Mouse (Mus musculus) lung, postnatal 14 days (tissue): ENCODE measurements around the gene Tmem63b.

Source experiments
- DNase-seq: peaks from one replicate; pipeline ENCODE4 v3.0.0; 2021

Gene Tmem63b

DNA sequence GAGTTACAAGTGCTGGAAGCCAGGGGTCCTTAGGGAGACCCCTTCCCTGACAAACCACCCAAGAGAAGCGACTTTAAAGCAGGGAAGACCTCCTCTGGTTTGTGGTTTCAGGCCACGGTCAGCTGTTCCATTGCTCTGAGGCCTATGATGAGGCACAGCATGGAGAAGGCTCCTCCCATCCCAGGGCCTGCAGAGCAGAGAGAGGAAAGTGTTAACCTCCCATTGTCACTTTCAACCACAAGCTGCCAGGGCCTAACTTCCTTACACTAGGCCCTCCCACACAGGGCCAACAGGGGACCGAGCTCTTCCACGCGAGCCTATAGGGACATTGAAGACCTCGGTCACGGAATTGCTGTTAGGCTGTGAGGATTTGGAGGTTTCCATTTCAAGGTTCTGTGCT is 16.5 kb upstream of the Tmem63b start:
- no peak for DNase-seq

DNA sequence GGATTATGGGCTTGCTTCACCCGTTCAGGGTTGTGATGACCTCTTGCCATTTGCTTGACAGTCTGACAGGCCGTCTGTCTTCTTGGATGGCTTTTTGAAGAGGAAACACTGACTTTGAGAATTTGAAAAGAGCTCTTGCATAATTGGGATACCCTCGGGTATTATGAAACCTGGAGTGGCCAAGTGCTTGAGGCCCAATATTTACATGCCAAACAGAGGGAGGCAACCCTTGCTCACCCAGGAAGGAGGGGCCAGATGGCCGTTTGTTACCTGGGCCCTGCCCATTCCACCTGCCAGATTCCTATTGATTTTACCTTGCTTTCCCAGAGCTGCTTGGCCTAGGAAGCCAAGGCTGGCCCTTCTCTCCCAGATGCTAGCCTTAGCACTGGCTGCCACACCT is 15.5 kb upstream of the Tmem63b start:
- peak; percentile 52 for DNase-seq

DNA sequence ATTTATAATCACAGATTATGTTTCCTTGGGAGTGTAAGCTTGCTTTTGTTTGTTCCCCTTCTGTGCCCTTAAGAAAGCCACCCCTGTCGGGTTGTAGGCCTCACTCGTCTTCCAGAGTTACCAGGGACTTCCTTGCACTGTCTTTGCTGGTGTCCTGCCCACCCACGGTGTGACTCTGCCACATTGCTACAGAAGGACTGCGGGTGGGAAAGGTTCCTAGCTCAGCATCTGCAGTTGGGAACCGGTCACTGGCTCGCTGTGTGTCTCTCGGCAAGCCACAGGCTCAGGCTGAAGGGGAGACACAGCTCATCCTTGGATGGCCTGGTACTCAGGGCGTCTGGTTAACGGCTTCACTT is 14.5 kb upstream of the Tmem63b start:
- no peak for DNase-seq

DNA sequence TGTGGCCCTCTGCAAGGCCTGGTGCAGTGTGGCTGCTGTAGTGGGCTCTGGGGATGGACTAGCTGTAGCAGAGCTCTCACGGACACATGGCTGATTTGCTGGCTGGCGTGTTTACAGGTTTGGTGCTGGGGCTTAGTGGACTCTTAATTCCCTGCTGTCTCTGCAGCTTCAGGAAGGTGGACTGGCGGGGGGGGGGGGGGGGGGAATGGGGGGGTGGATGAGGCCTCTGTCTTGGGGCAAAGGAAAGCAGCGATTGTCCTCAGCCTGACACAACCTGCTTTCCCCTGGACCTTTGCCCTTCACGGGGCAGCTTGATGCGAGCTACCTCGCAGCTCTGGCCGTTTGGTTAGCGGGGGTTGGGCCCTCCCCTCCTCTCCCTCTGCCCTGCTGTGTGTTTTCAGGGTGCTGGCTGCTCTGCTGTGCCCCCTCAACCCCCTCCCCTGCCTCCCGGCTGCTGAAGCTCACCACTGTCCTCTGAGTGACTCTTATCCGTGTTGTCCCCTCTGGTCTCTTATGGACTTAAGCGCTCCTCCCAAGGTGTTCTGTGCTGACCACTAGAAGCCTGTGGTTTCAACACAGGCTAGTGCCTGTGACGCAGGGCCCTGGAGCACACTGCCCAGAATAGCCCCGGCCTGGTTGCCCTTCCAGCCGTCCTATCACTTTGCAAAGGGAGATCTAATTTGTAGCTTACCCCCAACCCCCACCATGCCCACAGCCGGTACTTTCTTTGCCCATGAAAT is 14.0 kb upstream of the Tmem63b start:
- DNase-seq = peak; percentile 48

DNA sequence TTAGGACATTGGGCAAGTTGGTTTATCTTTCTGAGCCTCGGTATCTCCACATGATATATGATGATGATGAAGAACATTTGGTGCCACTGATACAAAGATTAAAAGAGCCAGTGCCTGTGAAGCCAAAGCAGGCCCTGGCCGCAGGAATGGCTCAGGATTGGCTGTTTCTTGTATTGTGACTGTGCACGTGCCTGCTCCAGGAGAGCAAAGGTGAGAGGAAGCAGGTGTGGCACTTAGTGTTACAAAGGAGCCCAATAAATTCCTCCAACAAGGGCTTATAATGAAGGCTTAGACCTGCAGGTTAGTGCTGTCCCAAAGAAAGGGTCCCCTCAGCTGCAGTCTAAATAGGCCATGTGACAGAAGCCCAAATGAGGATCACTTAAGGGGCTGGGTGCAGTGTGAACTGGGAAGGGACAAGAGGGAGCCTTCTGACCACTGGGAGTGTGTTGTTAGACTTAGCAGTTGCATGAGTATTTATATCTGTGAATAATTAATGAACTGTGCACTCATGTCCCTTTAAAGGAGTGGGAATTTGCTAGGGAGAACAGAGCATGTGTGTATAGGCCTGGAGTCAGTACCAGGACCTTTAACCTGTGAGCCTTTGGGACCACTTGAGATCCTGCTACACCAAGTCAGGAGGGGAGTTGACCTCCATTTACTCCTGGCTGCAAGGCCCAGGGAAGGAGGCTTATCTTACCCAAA is 12.5 kb upstream of the Tmem63b start:
- no peak for DNase-seq

DNA sequence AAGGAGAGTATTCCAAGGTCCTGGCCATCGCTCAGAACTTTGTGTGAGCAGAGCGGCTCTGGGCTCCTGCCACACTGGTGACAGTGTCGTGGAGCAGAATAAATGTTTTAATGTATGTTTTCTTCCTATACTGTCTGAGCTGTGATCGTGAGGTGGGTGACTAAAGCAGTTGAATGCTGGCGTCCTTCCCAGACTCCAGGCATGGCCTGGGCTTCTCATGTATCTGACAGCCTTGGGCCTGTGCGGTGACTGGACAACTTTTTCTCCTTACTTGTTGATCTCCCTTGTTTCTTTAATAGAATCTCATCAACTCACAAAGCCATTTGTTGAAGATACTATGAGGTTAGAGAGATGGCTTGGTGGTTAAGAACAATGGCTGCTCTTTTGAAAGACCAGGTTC is 11.7 kb upstream of the Tmem63b start:
- no peak for DNase-seq

DNA sequence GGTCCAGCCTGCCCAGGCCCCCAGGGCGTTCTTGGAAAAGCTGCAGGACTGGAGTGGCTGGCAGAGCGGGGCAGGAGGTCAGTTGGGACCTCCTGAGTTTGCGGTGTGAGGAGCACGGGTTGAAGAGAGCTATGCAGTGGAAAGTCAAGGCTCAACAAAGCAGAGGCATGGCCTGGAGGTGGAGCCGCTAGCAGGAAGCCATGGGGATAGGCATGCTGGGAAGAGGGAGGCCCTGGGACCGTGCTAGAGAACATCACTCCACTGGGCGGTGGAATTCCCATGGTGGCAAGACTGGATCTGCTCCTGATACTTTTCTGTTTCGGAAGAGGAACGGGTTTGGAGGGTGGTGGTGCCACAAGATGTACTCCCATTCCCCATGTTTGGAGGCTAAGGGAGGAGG is 10.3 kb upstream of the Tmem63b start:
- DNase-seq = no peak

DNA sequence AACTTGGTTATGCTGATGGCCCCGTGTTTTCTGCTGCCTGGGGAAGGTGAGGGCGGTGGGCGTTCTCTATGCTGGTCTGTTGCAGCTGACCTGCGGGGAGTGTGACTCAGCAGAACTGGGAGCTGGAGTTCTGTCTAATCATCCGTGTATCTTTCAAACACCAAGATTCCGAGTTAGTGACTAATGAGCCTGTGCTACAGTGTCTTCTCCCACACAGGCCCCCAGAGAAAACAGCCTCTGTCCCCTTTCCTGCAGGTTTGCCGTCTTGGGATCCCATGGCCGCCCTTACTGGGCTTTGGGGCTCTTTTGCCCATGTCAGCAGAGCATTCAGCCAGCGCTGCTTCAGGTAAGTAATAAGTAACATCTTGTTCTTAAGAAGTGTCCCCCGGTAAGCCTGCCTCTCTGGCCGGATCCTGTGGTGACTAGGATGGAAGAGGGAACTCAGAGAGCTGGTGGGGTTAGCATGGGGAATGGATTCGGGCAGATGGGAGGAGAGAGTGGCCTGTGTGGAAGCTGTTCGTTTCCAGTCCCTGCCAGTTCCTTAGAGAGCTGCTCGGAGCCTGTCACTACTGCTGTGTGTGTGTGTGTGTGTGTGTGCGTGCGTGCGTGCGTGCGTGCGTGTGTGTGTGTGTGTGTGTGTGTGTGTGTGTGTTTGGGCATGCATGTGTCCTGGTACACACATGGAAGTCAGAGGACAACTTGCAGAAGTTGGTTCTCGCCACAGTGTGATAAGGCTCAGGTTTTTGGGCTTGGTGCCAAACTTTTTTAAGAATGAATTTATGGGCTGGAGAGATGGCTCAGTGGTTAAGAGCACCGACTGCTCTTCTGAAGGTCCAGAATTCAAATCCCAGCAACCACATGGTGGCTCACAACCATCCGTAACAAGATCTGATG is 8.8 kb upstream of the Tmem63b start:
- DNase-seq = no peak

DNA sequence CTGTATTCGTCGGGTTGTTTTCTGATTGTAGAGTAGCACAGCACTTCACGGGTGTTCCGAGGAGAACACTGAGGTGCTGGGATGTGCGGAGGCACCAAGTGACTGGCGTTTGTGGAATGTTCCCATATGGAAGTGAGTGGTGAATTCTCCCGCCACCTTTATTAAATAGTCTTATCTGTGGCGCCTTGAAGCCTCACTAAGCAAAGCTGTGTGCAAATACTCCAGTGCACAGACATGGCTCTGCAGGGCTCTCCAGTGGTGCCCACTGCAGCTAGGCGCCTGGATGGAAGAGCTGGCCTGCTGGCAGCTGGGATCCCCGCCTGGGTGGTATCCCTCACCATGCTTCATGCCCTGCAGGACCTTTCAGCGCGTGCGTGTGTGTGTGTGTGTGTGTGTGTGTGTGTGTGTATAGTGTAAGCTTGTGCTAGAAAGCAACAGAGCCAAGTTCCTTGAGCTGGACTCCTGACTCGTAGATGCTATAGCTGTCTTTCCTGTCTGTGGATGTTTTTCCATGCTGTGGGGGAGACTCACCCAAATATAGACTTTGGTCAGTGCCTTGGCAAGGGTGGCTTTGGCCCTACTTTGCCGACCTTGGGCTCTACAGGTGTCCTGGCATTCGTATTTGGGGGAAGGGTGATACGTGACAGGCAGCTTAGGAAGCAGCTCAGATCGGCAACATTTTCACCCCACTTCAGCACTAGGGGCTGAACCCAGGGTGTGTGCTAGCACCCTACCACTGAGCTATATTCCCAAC is 7.3 kb upstream of the Tmem63b start:
- no peak for DNase-seq

DNA sequence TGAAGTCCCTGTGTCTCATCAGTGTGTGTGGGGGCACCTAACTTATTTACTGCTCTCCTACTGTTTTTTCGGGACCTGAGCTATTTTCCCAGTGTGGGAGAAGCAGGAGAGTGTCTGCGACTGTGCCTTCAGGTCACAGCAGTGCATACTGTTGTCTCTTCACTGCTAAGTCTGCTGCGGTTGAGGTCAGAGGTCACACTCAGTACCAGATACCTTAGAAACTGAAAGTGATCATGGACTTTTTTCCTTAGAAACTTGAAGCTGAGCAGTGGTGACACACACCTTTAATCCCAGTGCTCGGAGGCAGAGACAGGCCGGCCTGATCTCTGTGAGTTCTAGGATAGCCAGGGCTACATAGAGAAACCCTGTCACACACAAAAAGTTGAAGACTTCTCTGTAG is 5.5 kb upstream of the Tmem63b start:
- no peak for DNase-seq

DNA sequence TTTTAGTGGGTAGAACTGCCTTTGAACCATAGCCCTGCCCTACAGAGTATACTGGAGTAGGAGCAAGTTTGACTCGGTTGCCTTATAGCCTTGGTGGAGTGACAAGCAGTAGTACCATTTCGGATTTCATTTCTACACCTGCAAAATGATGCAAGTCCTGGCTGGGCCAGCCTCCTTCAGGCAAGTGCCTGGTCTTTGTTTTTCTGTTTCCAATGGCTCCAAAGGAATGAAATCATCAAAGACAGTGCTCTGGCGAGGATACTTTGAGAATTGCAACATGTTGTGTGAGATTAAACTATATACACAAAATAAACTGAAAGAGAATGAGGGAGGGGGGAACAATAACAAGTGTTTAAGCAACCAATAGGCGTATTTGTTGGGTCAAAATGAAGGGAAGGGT is 3.3 kb upstream of the Tmem63b start:
- DNase-seq = no peak

DNA sequence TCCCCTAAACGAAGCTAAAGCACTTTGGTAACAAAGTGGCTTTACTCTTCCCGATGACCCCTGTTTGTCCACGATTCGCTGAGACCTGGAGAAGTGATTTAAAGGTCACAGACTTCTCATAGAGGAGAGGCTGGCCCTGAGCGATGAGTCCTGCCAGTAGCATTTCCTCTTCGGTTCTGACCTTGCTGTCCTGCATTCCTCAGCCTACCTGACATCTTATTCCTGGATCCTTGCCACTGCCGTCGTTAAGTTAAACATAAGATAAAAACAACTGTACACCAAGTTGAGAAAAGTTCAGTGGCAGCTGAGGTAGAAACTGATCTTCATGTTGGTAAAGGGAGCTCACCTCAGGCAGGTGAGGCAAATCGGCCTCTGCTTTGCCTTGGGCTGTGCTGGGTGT is 2.4 kb upstream of the Tmem63b start:
- DNase-seq = no peak

DNA sequence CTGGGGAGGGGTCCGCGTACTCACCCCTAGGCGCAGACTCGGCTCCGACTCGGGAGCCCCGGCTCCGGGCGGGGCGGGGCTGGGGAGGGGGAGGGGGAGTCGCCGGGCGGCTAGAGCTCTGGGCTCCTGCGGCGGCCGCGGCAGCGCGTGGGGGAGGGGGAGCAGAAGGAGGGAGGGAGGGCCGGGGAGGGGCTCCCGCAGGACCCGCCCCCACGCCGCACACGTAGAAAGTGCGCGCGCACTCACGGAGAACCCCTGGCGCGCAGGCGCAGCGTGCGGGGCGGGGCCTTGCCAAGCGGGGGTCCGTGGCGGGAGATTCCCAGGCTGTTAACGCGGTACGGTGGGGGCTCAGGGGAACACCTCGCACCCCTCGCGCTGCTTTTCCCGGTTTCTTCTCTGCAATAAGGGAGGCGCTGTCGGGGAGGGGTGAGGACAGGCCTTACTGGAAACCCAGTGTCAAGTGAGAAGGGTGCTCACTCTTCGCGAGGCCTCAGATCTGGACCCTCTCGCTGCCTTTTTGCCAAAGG is 549 bp downstream of the Tmem63b start, which contains the start of gene Mrpl14:
Gene Mrpl14 (plus strand): TSS at position 230 of the 527 bp plus-strand sequence.
- peak; percentile 95 for DNase-seq

DNA sequence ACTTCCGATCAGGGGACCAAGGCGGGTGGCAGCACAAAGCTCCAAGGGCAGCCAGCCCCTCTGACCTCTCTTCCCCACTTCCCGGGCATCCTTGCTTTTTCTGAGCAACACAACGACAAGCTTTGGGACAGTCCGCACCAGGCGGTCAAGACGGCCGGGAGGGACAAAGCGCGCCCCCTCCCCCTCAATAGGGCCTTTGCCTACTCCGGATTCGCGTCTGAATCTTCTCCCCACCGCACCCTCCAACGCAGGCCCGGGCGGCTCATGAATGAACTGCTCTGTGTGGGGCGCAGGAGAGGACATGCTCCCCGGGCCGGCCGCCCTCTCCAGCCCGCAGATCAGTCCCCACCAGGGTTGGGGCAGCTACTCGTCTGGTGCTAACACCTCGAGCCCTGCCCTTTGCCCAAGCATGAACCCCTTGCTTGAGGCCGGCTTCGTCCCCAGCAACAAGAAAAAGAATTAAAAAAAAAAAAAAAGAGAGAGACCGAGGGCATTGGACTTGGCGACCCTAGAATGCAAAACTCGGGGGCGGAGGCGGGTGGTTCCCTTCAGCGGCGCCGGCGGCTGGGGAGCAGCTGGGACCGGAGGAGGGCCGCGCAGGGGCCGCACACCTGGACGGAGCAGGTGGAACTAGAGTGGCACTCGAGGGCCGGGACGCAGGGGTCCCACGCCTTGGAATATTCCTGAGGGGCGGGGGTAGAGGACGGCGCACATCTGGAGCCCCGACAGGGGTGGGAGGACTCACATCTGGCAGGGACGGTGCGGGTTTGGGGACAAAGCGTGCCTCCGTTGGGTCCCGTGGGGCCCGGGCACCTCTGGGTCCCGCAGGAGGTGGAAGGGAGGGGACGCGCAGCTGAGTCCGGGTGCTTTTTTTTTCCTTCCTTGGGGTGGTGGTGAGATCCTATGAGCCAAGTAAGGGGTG is 1.3 kb downstream of the Tmem63b start:
- DNase-seq = no peak

DNA sequence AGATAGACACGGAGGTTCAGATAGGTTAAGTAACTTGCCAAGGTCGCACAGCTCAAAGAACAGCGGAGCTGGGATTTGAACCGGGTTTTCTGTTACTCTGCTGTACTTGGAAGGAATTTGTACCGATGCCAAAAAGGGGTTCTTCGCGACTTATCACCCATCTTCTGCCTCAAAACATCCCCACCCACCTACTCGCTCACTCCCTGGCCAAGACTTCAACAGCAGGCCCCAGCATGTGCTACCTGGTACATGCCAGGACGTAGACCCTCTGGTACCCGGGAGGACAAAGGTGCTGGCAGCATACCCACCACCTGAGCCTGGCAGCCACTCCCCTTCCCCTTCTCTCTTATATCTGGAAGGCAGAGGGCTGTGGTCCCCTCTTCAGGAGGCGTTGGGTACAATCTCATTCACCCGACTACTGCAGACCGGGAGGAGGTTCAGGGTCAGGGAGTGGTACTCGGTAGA is 2.0 kb downstream of the Tmem63b start:
- no peak for DNase-seq

DNA sequence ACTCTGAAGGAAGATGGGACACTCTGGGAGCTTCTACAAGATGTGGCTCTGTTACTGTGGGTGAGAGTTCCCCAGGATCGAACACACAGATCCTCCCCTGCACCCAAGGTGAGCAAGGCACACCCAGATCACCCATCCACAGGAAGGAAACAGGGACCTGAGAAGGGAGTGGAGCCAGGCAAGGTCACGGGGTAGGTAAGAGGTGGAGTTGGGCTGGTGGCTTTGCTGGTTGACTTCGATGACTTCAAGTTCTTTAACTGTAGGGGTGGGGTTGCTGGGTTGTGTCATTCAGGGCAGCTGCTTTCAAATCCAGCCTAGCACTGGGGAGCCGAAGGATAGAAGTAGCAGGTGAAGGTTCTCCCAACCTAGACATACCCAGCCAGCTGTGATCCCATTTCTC is 3.9 kb downstream of the Tmem63b start:
- no peak for DNase-seq

DNA sequence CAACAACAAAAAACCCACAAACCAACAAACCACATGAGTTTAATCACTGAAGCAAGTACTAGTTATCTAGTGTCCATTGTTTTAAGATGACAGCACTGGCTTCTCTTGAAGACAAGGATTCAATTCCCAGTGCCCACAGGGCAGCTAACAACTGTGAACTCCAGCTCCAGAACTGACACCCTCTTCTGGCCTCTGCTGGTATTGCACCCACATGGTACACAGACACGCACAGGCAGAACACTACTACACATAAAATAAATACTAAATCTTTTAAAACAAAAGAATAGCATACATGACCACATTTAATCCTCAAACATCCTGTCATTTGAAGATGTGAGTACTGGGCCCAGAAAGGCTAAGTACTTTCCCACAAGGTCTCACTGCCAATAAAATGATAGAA is 5.1 kb downstream of the Tmem63b start:
- no peak for DNase-seq

DNA sequence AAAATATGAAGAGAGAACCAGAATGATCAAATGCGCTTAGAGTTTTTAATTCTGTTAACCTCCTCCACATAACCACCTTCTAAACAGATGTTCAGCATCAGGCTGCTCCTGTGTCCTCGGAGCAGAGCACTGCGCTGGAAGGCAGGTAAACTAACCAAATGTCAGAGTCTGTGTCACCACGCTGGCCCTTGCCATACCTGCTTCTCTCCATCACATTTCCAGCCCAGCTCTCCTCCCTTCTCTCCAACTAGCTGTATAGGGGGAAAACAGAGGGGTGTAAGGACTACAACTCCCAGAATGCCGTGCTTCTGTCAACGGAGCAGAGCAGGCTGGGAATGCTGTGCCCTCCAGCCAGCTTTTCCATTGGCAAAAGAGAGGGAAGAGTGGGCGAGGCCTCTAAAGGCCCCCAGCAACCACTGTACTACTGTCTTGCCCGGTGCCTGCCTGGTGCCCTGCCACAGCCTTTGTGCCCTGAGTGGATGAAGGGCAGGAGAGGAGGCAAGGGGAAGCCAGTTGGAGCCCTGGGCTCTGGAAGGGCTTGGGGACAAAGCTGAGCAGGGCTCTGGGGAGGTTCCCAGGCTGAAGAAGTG is 6.2 kb downstream of the Tmem63b start:
- peak; percentile 54 for DNase-seq

DNA sequence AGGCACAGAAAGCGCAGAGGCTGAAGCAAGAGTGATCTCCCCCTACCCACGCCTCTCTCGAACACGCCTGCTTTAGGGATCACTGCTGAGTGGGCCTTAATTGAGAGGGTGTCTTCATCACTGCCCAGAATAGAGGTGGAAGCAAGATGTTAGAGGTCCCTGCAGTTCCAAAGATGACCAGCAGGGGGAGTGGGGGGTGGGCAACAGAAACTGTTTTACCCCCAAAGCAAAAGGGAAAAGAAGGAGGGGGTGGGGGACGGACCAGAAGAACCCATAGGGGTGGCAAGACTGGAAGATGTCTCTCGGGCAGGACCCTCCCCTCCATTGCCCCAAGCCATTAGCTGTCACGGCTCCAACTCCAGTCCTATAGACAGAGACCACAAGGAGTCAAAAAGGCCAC is 8.6 kb downstream of the Tmem63b start:
- peak; percentile 83 for DNase-seq

DNA sequence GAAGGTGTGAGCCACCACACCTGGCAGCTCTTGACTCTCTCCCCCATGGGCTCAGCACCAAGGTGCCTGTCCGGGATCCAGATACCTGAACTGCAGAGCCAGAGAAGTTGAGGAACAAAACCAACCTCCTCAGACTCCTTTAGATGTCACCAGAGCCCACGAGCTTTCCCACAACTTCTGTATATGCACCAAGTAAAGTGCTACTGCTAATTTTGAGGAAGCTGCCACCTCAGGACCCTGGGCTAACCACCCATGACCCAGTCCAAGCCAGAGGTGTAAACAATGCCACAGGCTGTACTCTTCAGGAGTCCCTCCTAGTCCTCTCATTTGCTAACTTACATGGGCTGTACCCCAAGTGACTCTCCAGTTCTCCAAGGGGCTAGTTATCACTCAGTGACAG is 14.1 kb downstream of the Tmem63b start:
- DNase-seq = no peak

DNA sequence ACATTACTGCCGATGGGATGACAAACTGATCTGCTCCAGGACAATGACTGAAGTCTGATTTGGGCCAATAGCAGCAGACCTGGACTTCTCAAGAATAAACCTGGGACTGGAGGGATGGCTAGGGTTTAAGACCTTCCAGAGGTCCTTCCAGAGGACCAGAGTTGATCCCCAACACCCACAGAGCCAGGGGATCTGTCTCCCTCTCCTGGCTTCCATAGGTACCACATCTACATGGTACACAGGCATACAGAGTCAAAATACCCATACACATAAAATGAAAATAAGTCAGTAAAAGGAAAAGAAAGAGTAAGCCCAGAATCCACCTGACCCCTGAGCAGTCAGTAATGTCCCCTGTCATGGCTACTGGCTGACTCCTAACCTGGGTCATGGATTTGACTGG is 14.9 kb downstream of the Tmem63b start:
- no peak for DNase-seq
